Mouse (Mus musculus) layer of hippocampus, adult 9-11 months (tissue): ENCODE measurements around the gene Gp9.
"Not testable (repeated sequence)": the region's sequence is repeated elsewhere in the genome, so short reads cannot be mapped to it uniquely, and the experiment has no call there.

Experiments used
- DNase-seq: peaks from one replicate; pipeline ENCODE4 v3.0.0; 2022

The Gp9 gene

GRCm38 (mm10) chr6:87750184-87750910 lies 27.5 kb upstream of the Gp9 start:
- no peak for DNase-seq

- no peak for DNase-seq
Observed at GRCm38 (mm10) chr6:87751574-87751973, 26.3 kb upstream of the Gp9 start.

GRCm38 (mm10) chr6:87755196-87755595 lies 22.7 kb upstream of the Gp9 start:
- no peak for DNase-seq

GRCm38 (mm10) chr6:87756896-87757295 lies 21.0 kb upstream of the Gp9 start:
- no peak for DNase-seq

GRCm38 (mm10) chr6:87759404-87759803 lies 18.5 kb upstream of the Gp9 start:
- DNase-seq, result no peak

GRCm38 (mm10) chr6:87759850-87760249 lies 18.0 kb upstream of the Gp9 start:
- DNase-seq, result no peak

GRCm38 (mm10) chr6:87762161-87762560 lies 15.7 kb upstream of the Gp9 start:
- DNase-seq, result no peak

GRCm38 (mm10) chr6:87763376-87764280 lies 14.2 kb upstream of the Gp9 start:
- no peak for DNase-seq

- DNase-seq, result not testable (repeated sequence)
Observed at GRCm38 (mm10) chr6:87764296-87764695, 13.6 kb upstream of the Gp9 start.

- DNase-seq, result no peak
Observed at GRCm38 (mm10) chr6:87770626-87771025, 7.2 kb upstream of the Gp9 start.

- no peak for DNase-seq
Observed at GRCm38 (mm10) chr6:87774466-87774865, 3.4 kb upstream of the Gp9 start.

GRCm38 (mm10) chr6:87774909-87775308 lies 3.0 kb upstream of the Gp9 start:
- no peak for DNase-seq

- no peak for DNase-seq
Observed at GRCm38 (mm10) chr6:87775588-87776245, 2.2 kb upstream of the Gp9 start.

- no peak for DNase-seq
Observed at GRCm38 (mm10) chr6:87776663-87777062, 1.2 kb upstream of the Gp9 start.

- DNase-seq, result no peak
Observed at GRCm38 (mm10) chr6:87778294-87779173, 662 bp downstream of the Gp9 start.

- no peak for DNase-seq
Observed at GRCm38 (mm10) chr6:87779174-87780165, 1.6 kb downstream of the Gp9 start.

GRCm38 (mm10) chr6:87780546-87781301 lies 2.9 kb downstream of the Gp9 start:
- DNase-seq, result no peak

- DNase-seq, result no peak
Observed at GRCm38 (mm10) chr6:87784033-87784432, 6.2 kb downstream of the Gp9 start.

- DNase-seq, result no peak
Observed at GRCm38 (mm10) chr6:87786621-87787020, 8.7 kb downstream of the Gp9 start.

GRCm38 (mm10) chr6:87787108-87787890 lies 9.4 kb downstream of the Gp9 start:
- no peak for DNase-seq
